Mouse (Mus musculus) forebrain, embryonic 16.5 days (tissue): ENCODE measurements at regions not wholly inside any gene's neighbourhood (a gene's known extent, or its start where the extent isn't known, plus 50 kb on each side); places are given as distances from the start of the nearest gene placed in this dataset.

Source experiments
- ATAC-seq: fragments of 200-750 bp; cut with Nextera tagmentation; 2 replicates; pipeline ENCODE4 v1.8.0; 2017; ENCODE audit warnings: mild to moderate bottlenecking, moderate library complexity
- H3K27ac ChIP-seq: fragments of 300-500 bp; sonication (generic); 2 replicates; pipeline ENCODE4 v1.5.1; 2014; ENCODE audit warnings: low read length, control low read depth
- H3K27me3 ChIP-seq: fragments of 300-500 bp; sonication (generic); replicated peaks from 2 replicates; pipeline ENCODE4 v1.6.1; 2014; ENCODE audit warnings: low read length; ENCODE audit not compliant: control insufficient read depth, insufficient read depth
- H3K36me3 ChIP-seq: fragments of 300-500 bp; sonication (generic); 2 replicates; pipeline ENCODE4 v1.6.1; 2014; ENCODE audit not compliant: control insufficient read depth, insufficient read depth
- H3K4me1 ChIP-seq: fragments of 300-500 bp; sonication (generic); replicated peaks from 2 replicates; pipeline ENCODE4 v1.6.1; 2014; ENCODE audit warnings: low read length; ENCODE audit not compliant: control insufficient read depth, insufficient read depth
- H3K4me2 ChIP-seq: fragments of 300-500 bp; sonication (generic); 2 replicates; pipeline ENCODE4 v1.6.1; 2014; ENCODE audit warnings: mild to moderate bottlenecking, low read length, control low read depth
- H3K4me3 ChIP-seq: fragments of 300-500 bp; sonication (generic); replicated peaks from 2 replicates; pipeline ENCODE4 v1.5.1; 2014; ENCODE audit warnings: mild to moderate bottlenecking, low read length, control low read depth
- H3K9ac ChIP-seq: fragments of 300-500 bp; sonication (generic); replicated peaks from 2 replicates; pipeline ENCODE4 v1.6.1; 2014; ENCODE audit warnings: low read depth, low read length, control low read depth
- H3K9me3 ChIP-seq: fragments of 300-500 bp; sonication (generic); 2 replicates; pipeline ENCODE4 v1.6.1; 2016; ENCODE audit warnings: low read length; ENCODE audit not compliant: control insufficient read depth
- WGBS: fragments of 180-500 bp; shearing (Covaris S2); extraction: QIAGEN DNeasy Blood & Tissue Kit; methylation state at CpG from one replicate; pipeline ENCODE4 v1.1.7; 2014; 5-methylcytosine and 5-hydroxymethylcytosine counted together

DNA sequence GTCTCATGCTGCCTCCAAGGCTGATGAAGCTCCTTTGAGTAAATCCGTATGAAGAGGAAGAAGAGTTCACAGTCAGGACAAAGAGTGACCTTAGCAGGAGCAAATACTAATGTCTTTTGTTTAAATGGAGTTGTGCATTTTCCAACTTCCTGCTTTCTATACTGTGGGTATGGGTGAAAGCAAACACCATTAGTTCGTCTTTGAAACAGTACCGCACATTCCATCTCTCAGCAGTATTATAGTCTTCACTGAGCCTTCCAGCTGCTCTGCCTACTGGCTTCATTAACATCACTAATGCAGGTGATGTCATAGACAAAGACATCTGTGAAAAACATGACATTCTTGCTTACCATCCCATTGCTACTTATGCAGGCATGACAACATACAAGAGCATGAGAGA is 62.7 kb upstream of the Arhgap11a start:
- no peak for ATAC-seq
- Histone ChIP-seq H3K9ac (no peak overlapping the region), H3K4me1 (no peaks in the 10 kb centered on the region), H3K4me3 (no peak overlapping the region), H3K4me2 (no peak overlapping the region), H3K9me3 (no peaks in the 10 kb centered on the region), H3K36me3 (no peaks in the 10 kb centered on the region), H3K27me3 (no peaks in the 10 kb centered on the region), H3K27ac (no peak overlapping the region)
- WGBS, result 59% methylated on average over 3 of the region's 3 CpGs

DNA sequence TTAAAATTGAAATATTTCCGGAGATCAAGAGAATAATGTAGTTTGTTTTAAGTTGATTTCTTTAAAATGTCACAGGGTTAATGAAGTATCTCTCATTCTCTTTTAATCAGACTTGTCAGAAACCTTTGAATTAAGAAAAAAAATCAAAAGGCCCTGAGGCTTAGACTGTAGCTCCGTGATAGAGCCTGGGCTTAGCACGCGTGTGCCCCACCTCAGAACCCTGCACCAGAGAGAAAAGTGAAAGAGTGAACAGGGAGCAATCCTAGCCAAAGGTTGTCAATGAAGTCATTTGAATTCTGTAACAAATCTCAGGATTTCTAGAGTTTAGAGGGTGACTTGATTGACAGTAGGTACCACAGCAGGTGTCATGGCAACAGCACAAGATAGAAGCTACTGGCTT is 61.0 kb upstream of the Arhgap11a start:
- no peaks in the 10 kb centered on the region for H3K27me3 ChIP-seq
- no peak overlapping the region for H3K4me3 ChIP-seq
- no peaks in the 10 kb centered on the region for H3K9me3 ChIP-seq
- H3K4me2 ChIP-seq, result no peak overlapping the region
- no peak for ATAC-seq
- no peaks in the 10 kb centered on the region for H3K4me1 ChIP-seq
- no peaks in the 10 kb centered on the region for H3K36me3 ChIP-seq
- 84% methylated on average over 4 of the region's 4 CpGs for WGBS
- no peak overlapping the region for H3K9ac ChIP-seq
- no peak overlapping the region for H3K27ac ChIP-seq

DNA sequence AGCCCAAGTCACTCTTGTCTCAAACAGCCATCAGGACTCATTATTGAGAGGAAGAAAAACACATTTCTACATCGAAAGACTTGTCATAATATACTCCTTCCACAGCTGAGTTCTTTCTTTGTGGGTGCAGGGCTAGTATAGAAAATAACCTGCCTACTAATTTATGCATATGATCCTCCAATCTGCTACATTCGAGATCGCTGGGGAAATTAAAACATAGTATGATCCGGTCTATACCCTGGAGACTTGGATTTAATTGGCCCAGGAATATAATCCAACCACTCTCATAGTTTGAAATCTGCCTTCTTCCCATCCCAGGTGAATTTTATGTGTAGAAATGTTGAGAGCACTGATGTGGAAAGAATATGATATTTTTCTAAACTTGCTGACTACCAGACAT is 60.2 kb upstream of the Arhgap11a start:
- WGBS, result 86% methylated on average over 4 of the region's 4 CpGs
- H3K36me3 ChIP-seq, result no peaks in the 10 kb centered on the region
- H3K4me3 ChIP-seq, result no peak overlapping the region
- no peaks in the 10 kb centered on the region for H3K4me1 ChIP-seq
- no peaks in the 10 kb centered on the region for H3K9me3 ChIP-seq
- H3K9ac ChIP-seq, result no peak overlapping the region
- no peak overlapping the region for H3K27ac ChIP-seq
- H3K4me2 ChIP-seq, result no peak overlapping the region
- ATAC-seq, result no peak
- no peaks in the 10 kb centered on the region for H3K27me3 ChIP-seq

- ATAC-seq, result no peak
- H3K9ac ChIP-seq, result no peak overlapping the region
- H3K27me3 ChIP-seq, result no peaks in the 10 kb centered on the region
- WGBS, result 86% methylated on average over 3 of the region's 3 CpGs
- no peak overlapping the region for H3K4me3 ChIP-seq
- no peak overlapping the region for H3K27ac ChIP-seq
- no peak overlapping the region for H3K4me2 ChIP-seq
- H3K36me3 ChIP-seq, result no peaks in the 10 kb centered on the region
- H3K9me3 ChIP-seq, result no peaks in the 10 kb centered on the region
- H3K4me1 ChIP-seq, result no peaks in the 10 kb centered on the region
These were observed 56.0 kb upstream of the Arhgap11a start for GRCm38 (mm10) chr2:113904414-113904813.

DNA sequence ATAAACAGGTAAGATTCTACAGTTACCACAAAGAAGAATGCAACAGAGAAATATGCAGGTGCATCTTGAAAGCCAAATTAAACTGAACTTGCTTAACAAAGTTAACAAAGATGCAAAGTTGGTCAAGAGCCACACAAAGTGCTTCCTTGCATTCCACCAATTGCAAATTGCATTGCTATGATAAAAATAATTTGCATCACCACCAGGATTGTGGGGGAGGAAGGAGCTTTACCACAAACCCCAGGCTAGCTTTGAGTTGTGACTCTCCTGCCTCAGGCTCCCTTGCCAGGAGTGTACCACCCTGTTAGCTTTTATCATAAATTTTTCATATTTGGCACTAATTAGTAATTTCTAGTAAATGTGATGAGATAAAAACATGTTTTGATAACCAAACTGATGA is 55.4 kb upstream of the Arhgap11a start:
- Histone ChIP-seq H3K4me1 (no peaks in the 10 kb centered on the region), H3K9me3 (no peaks in the 10 kb centered on the region), H3K36me3 (no peaks in the 10 kb centered on the region), H3K4me2 (no peak overlapping the region), H3K4me3 (no peak overlapping the region), H3K27me3 (no peaks in the 10 kb centered on the region), H3K9ac (no peak overlapping the region), H3K27ac (no peak overlapping the region)
- ATAC-seq, result no peak

DNA sequence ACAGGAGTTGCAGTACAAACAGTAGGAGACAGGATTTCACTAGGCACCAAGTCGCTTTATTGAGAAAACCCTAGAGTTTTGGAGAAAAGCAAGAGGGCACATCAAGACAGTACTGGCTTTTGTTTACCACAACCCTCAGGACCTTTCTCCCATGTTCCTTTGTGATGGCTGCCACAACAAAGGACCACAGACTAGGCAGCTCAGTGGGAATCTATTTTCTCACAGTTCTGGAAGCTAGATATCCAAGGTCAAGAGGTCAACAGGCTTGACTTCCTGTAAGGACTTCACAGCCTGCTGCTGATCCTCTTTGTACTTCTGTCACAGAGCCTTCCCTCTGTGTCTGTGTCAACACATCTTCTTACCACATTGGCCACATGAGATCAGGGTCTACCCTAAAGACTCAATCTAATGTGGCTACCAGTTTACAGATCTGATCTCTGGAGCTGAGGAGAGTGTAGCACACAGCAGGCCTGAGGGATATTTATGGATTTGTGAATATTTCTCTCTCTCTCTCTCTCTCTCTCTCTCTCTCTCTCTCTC is 54.6 kb upstream of the Arhgap11a start:
- Histone ChIP-seq H3K27me3 (no peaks in the 10 kb centered on the region), H3K36me3 (no peaks in the 10 kb centered on the region), H3K9ac (no peak overlapping the region), H3K9me3 (no peaks in the 10 kb centered on the region), H3K4me1 (no peaks in the 10 kb centered on the region), H3K4me3 (no peak overlapping the region), H3K4me2 (no peak overlapping the region), H3K27ac (no peak overlapping the region)
- no peak for ATAC-seq
- 20% methylated on average over 1 of the region's 1 CpGs for WGBS

DNA sequence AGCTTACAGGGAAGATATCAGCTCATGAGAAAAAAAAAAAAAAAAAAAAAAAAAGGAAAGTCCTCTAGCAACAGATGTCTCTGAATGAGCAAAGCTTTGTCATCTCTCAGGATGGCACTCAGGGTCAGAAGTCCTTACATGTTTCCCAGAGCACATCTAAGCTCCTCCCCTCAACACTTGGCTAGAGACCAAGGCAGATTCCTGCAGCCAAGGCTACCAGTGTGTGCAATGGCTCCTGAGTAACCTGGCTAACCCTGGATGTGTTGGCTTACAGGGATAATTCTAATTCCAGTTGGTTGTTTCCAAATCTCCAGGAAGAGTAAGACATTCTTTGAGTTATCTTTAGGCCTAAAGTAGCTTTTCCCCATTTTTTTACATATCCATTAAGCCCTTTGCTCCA is 53.9 kb upstream of the Arhgap11a start:
- no peak for ATAC-seq
- H3K4me2 ChIP-seq, result no peak overlapping the region
- no peaks in the 10 kb centered on the region for H3K36me3 ChIP-seq
- no peak overlapping the region for H3K9ac ChIP-seq
- H3K9me3 ChIP-seq, result no peaks in the 10 kb centered on the region
- H3K27me3 ChIP-seq, result no peaks in the 10 kb centered on the region
- H3K4me3 ChIP-seq, result no peak overlapping the region
- no peak overlapping the region for H3K27ac ChIP-seq
- H3K4me1 ChIP-seq, result no peaks in the 10 kb centered on the region

GRCm38 (mm10) chr2:113900496-113900895 is 52.0 kb upstream of the Arhgap11a start:
- Histone ChIP-seq H3K4me1 (no peaks in the 10 kb centered on the region), H3K27ac (no peak overlapping the region), H3K36me3 (no peaks in the 10 kb centered on the region), H3K27me3 (no peaks in the 10 kb centered on the region), H3K4me3 (no peak overlapping the region), H3K4me2 (no peak overlapping the region), H3K9ac (no peak overlapping the region), H3K9me3 (no peaks in the 10 kb centered on the region)
- WGBS, result 45% methylated on average over 5 of the region's 5 CpGs
- ATAC-seq, result no peak

DNA sequence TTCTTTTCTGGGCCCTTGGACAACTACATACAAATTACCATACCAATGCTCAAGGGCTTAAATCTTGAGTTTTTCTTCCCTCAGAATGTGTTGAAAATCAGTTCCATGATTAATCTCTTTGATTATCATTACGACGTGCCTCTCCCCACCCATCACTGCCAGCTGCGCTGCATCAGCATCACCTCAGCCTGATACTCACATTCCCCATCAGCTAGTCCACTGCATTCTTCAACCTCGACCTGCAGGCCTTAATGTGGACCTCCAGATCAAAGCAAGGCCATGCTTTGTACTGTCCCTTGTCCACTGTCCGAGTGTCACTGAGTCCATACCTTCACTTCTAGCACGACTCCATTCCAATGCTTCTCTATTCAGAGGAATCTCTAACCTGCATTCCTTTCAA is 50.3 kb upstream of the Arhgap11a start:
- 77% methylated on average over 6 of the region's 6 CpGs for WGBS
- ATAC-seq, result no peak
- H3K4me3 ChIP-seq, result no peak overlapping the region
- H3K4me2 ChIP-seq, result no peak overlapping the region
- H3K27ac ChIP-seq, result no peak overlapping the region
- H3K9ac ChIP-seq, result no peak overlapping the region
- H3K4me1 ChIP-seq, result no peaks in the 10 kb centered on the region
- H3K9me3 ChIP-seq, result no peaks in the 10 kb centered on the region
- H3K36me3 ChIP-seq, result no peaks in the 10 kb centered on the region
- no peaks in the 10 kb centered on the region for H3K27me3 ChIP-seq
